Mouse (Mus musculus) hindbrain, embryonic 11.5 days (tissue): ENCODE results near the gene Klrb1c. TPM values are rescaled to one million over a fixed set of nuclear protein-coding genes. Genes with fewer than 3 reads are reported as not detected.
"Not testable (repeated sequence)": the region's sequence is repeated elsewhere in the genome, so short reads cannot be mapped to it uniquely, and the experiment has no call there.

Experiments
- ATAC-seq: fragments of 200-750 bp; cut with Nextera tagmentation; 2 replicates; pipeline ENCODE4 v1.8.0; 2017; ENCODE audit warnings: mild to moderate bottlenecking, moderate TSS enrichment, moderate library complexity; ENCODE audit not compliant: low FRiP score
- DNase-seq: peaks from one replicate; pipeline ENCODE4 v3.0.0-alpha.2; 2015; ENCODE audit warnings: low spot score
- H3K27ac ChIP-seq: fragments of 300-500 bp; sonication (generic); 2 replicates; pipeline ENCODE4 v1.5.1; 2014; ENCODE audit warnings: mild to moderate bottlenecking, low read depth, low read length
- H3K27me3 ChIP-seq: fragments of 300-500 bp; sonication (generic); 2 replicates; pipeline ENCODE4 v1.6.1; 2014; ENCODE audit warnings: mild to moderate bottlenecking, low read length, moderate library complexity, mixed read lengths; ENCODE audit not compliant: control insufficient read depth, insufficient read depth
- H3K36me3 ChIP-seq: fragments of 300-500 bp; sonication (generic); 2 replicates; pipeline ENCODE4 v1.6.1; 2014; ENCODE audit warnings: mild to moderate bottlenecking, low read length, moderate library complexity, mixed read lengths; ENCODE audit not compliant: control insufficient read depth, insufficient read depth
- H3K4me1 ChIP-seq: fragments of 300-500 bp; sonication (generic); replicated peaks from 2 replicates; pipeline ENCODE4 v1.6.1; 2014; ENCODE audit warnings: low read length, mixed read lengths; ENCODE audit not compliant: control insufficient read depth, insufficient read depth
- H3K4me2 ChIP-seq: fragments of 300-500 bp; sonication (generic); replicated peaks from 2 replicates; pipeline ENCODE4 v1.6.1; 2014; ENCODE audit warnings: mild to moderate bottlenecking, low read depth, low read length
- H3K4me3 ChIP-seq: fragments of 300-500 bp; sonication (generic); 2 replicates; pipeline ENCODE4 v1.5.1; 2014; ENCODE audit warnings: low read depth, low read length
- H3K9ac ChIP-seq: fragments of 300-500 bp; sonication (generic); 2 replicates; pipeline ENCODE4 v1.6.1; 2014; ENCODE audit warnings: low read depth, low read length
- H3K9me3 ChIP-seq: fragments of 300-500 bp; sonication (generic); 2 replicates; pipeline ENCODE4 v1.6.1; 2016; ENCODE audit warnings: low read length; ENCODE audit not compliant: control insufficient read depth
- WGBS: fragments of 180-500 bp; shearing (Covaris S2); extraction: QIAGEN DNeasy Blood & Tissue Kit; methylation state at CpG from one replicate; pipeline ENCODE4 v1.1.7; 2014; 5-methylcytosine and 5-hydroxymethylcytosine counted together
- polyA plus RNA-seq: library from polyadenylated mRNA; unstranded; fragments of >200 nt; fragmentation: Nextera tagmentation; extraction: Ambion mirVana; gene quantifications from 2 replicates; pipeline ENCODE4 v1.2.1, GENCODE M21; 2014

The Klrb1c gene
- polyA plus RNA-seq, 1 experiment from 2014 or later = not detected

- Histone ChIP-seq H3K4me2 (peak overlapping the region; percentile 59; the same call in 1 of the 2 replicates), H3K4me3 (peak overlapping the region; percentile 57)
- not testable (repeated sequence) for DNase-seq, H3K27ac ChIP-seq, H3K27me3 ChIP-seq, H3K9me3 ChIP-seq, H3K4me1 ChIP-seq, H3K36me3 ChIP-seq, ATAC-seq, H3K9ac ChIP-seq
- WGBS = 72% methylated on average over 9 of the region's 10 CpGs
Observed at GRCm38 (mm10) chr6:128762892-128763670, 25.9 kb downstream of the Klrb1c start.

GRCm38 (mm10) chr6:128761144-128761540, 27.9 kb downstream of the Klrb1c start:
- no peaks in the 10 kb centered on the region for H3K27me3 ChIP-seq
- H3K36me3 ChIP-seq = no peaks in the 10 kb centered on the region
- H3K4me2 ChIP-seq = peak overlapping the region; percentile 20; the same call in 1 of the 2 replicates
- H3K4me1 ChIP-seq = no peaks in the 10 kb centered on the region
- DNase-seq (peak; percentile 43), ATAC-seq (no peak)
- 46% methylated on average over 5 of the region's 5 CpGs for WGBS
- H3K4me3 ChIP-seq = peak overlapping the region; percentile 63
- no peaks in the 10 kb centered on the region for H3K9me3 ChIP-seq
- H3K27ac ChIP-seq = no peak overlapping the region
- H3K9ac ChIP-seq = peak overlapping the region; percentile 32; the same call in 1 of the 2 replicates

GRCm38 (mm10) chr6:128760416-128761143, 28.4 kb downstream of the Klrb1c start:
- Histone ChIP-seq H3K9ac (peak overlapping the region; percentile 71), H3K4me3 (peak overlapping the region; percentile 63), H3K4me2 (peak overlapping the region; percentile 26; the same call in 1 of the 2 replicates), H3K27ac (peak overlapping the region; percentile 47; the same call in 1 of the 2 replicates)
- ATAC-seq (peak; percentile 80), DNase-seq (peak; percentile 92)
- not testable (repeated sequence) for H3K36me3 ChIP-seq, H3K27me3 ChIP-seq, H3K9me3 ChIP-seq, H3K4me1 ChIP-seq
- WGBS = under 1% methylated on average over 39 of the region's 44 CpGs

- WGBS = under 1% methylated on average over 22 of the region's 22 CpGs
- H3K27me3 ChIP-seq, H3K36me3 ChIP-seq, H3K9me3 ChIP-seq, H3K4me2 ChIP-seq, H3K4me1 ChIP-seq: not testable (repeated sequence)
- peak overlapping the region; percentile 63 for H3K4me3 ChIP-seq
- H3K27ac ChIP-seq = peak overlapping the region; percentile 47; the same call in 1 of the 2 replicates
- ATAC-seq (peak; percentile 50), DNase-seq (peak; percentile 93)
- H3K9ac ChIP-seq = peak overlapping the region; percentile 71
Observed at GRCm38 (mm10) chr6:128760016-128760415, 29.0 kb downstream of the Klrb1c start.

GRCm38 (mm10) chr6:128759221-128759950, 29.6 kb downstream of the Klrb1c start:
- Histone ChIP-seq H3K36me3 (no peaks in the 10 kb centered on the region), H3K4me1 (no peaks in the 10 kb centered on the region), H3K9me3 (no peaks in the 10 kb centered on the region), H3K9ac (no peak overlapping the region), H3K4me3 (no peak overlapping the region), H3K27me3 (no peaks in the 10 kb centered on the region), H3K4me2 (no peak overlapping the region), H3K27ac (no peak overlapping the region)
- 81% methylated on average over 5 of the region's 5 CpGs for WGBS
- DNase-seq (peak; percentile 20), ATAC-seq (no peak)

- not testable (repeated sequence) for ATAC-seq, H3K4me2 ChIP-seq, H3K9ac ChIP-seq, H3K4me1 ChIP-seq, H3K4me3 ChIP-seq, H3K27me3 ChIP-seq, H3K36me3 ChIP-seq, DNase-seq, H3K9me3 ChIP-seq, H3K27ac ChIP-seq
- 71% methylated on average over 4 of the region's 4 CpGs for WGBS
Observed at GRCm38 (mm10) chr6:128755402-128755763, 33.6 kb downstream of the Klrb1c start.

GRCm38 (mm10) chr6:128754748-128755401, 34.1 kb downstream of the Klrb1c start:
- not testable (repeated sequence) for H3K9ac ChIP-seq, H3K36me3 ChIP-seq, DNase-seq, H3K4me1 ChIP-seq, H3K27me3 ChIP-seq, H3K9me3 ChIP-seq, ATAC-seq, H3K27ac ChIP-seq, H3K4me2 ChIP-seq, H3K4me3 ChIP-seq
- WGBS = 87% methylated on average over 12 of the region's 12 CpGs

- H3K4me2 ChIP-seq, H3K4me1 ChIP-seq, H3K9me3 ChIP-seq, H3K9ac ChIP-seq, H3K27ac ChIP-seq, H3K4me3 ChIP-seq, H3K27me3 ChIP-seq, H3K36me3 ChIP-seq: not testable (repeated sequence)
- ATAC-seq (peak; percentile 67), DNase-seq (peak; percentile 19)
- WGBS = 44% methylated on average over 10 of the region's 10 CpGs
Observed at GRCm38 (mm10) chr6:128754265-128754664, 34.8 kb downstream of the Klrb1c start.
